Mouse (Mus musculus) kidney, adult 18-20 months (tissue): ENCODE data around the gene Olfr844.

ENCODE experiments used
- DNase-seq: peaks from one replicate; pipeline ENCODE4 v3.0.0; 2021

The Olfr844 gene

DNA sequence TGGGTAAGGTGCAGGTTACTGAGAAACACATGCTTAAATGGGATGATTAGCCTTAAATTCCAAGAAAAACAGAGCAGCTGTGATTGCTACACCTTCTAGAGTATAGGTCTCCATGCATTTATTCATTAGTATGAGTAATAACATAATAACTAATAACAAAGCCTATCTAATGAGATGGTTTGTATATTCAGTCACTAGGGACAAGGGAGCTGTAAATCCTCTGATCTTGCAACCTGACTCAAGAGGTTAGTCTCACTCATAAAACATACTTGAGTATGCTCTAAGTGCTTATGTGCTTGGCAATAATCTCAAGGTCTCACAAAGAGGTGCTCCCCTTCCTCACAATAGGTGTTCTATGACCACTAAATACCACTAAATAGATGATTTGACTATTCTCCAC, at the start of gene Olfr844:
Olfr844 (plus strand) TSS at position 301 of the 400 bp plus-strand sequence.
- DNase-seq, result no peak

DNA sequence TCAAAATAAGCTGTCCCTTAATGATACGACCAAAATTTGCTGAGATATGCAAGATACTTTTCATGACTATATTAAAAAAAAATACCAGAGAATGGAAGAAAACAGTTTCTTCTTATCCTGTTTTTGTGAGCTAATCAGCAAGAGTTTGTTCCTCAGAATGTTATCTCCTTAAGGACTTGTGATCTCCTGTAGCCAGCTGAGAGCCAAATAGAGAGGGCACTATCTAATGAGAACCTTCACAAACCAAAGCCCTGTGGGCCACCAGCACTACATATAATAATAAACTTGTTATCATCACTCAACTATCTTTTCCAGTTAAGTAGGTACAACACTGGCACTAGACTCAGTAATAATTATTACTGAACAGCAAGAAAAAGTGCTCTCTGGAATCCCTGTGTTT, 20.0 kb downstream of the Olfr844 start, which contains the start of gene Olfr845:
Olfr845 (plus strand) TSS at position 301 of the 400 bp plus-strand sequence.
- DNase-seq, result no peak

DNA sequence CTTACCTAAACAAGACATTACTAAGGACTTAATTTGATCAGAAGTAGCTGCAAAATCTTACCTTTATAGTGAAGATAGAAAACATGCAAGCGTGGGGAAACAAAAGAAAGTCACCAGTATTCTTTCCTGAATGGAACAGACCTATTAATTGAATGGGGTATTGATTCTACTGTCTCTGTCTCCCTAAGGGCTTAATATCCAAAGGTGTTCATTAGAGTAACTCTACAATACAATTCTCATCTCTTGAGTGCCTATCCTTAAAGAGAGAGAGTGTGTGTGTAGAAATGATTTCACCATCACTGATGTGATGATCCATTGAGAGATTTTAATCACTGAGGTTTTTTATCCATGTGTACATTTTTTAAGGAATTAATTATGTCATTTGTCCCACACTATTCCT, 47.8 kb downstream of the Olfr844 start, which contains the start of gene Olfr846:
Olfr846 (minus strand) TSS at position 101 of the 400 bp plus-strand sequence.
- DNase-seq, result no peak
